Comparison of ENCODE assay signal across 43 mouse cellular contexts in genomic region chr1:36331743-36332142, GRCm38 (mm10). TPM values are rescaled to one million over a fixed set of nuclear protein-coding genes. Genes with fewer than 3 reads are reported as not detected.
"Had no signal": no experiment of that assay in that cellular context is flagged by ENCODE, and none has a peak within 500 bp of the region (broad histone marks: within the 10 kb centered on the region; RNA-seq: fewer than 3 reads in every experiment).

No protein-coding gene starts in this region.

- H3K9me3 ChIP-seq: heart, embryonic 10.5 days; heart, embryonic 12.5 days; heart, embryonic 13.5 days; heart, embryonic 15.5 days; hindbrain, embryonic 10.5 days; hindbrain, embryonic 12.5 days; hindbrain, embryonic 13.5 days; hindbrain, embryonic 15.5 days; kidney, embryonic 15.5 days had no signal

- DNase-seq: heart, postnatal 10 days; heart, postnatal 14 days; heart, postnatal 36 days; heart, postnatal 4 days; kidney, adult 11 months; kidney, adult 18-20 months; kidney, adult 2 months; kidney, adult 9 months; kidney, postnatal 10 days; kidney, postnatal 14 days; kidney, postnatal 25 days; kidney, postnatal 36 days; kidney, postnatal 4 days; layer of hippocampus, adult 9-11 months; layer of hippocampus, postnatal 36 days had no signal

- H3K9ac ChIP-seq: heart, embryonic 12.5 days; heart, embryonic 13.5 days; heart, embryonic 15.5 days; hindbrain, embryonic 12.5 days; hindbrain, embryonic 13.5 days; hindbrain, embryonic 14.5 days; hindbrain, embryonic 15.5 days; kidney, embryonic 15.5 days had no signal

- H3K27ac ChIP-seq: heart, embryonic 10.5 days; heart, embryonic 13.5 days; heart, embryonic 15.5 days; hindbrain, embryonic 10.5 days; hindbrain, embryonic 12.5 days; hindbrain, embryonic 13.5 days; hindbrain, embryonic 14.5 days; hindbrain, embryonic 15.5 days; hindbrain, postnatal 0 days; kidney, embryonic 15.5 days; kidney, postnatal 0 days; layer of hippocampus, adult 2 months; left cerebral cortex, adult 2 months had no signal

- H3K4me3 ChIP-seq: heart, embryonic 10.5 days; heart, embryonic 12.5 days; heart, embryonic 13.5 days; heart, embryonic 15.5 days; hindbrain, embryonic 10.5 days; hindbrain, embryonic 12.5 days; hindbrain, embryonic 13.5 days; hindbrain, embryonic 15.5 days; kidney, embryonic 15.5 days; layer of hippocampus, adult 2 months; left cerebral cortex, adult 2 months had no signal

- ATAC-seq: hindbrain, embryonic 16.5 days; hindbrain, postnatal 0 days; inflammation-experienced regulatory T-cells, adult 6 months had no signal

- H3K4me2 ChIP-seq: heart, embryonic 11.5 days; heart, embryonic 12.5 days; heart, embryonic 13.5 days; heart, embryonic 15.5 days; hindbrain, embryonic 12.5 days; hindbrain, embryonic 13.5 days; hindbrain, embryonic 14.5 days; hindbrain, embryonic 15.5 days; kidney, embryonic 15.5 days had no signal

- H3K27me3 ChIP-seq: heart, embryonic 12.5 days; heart, embryonic 13.5 days; heart, embryonic 15.5 days; hindbrain, embryonic 12.5 days; hindbrain, embryonic 13.5 days; hindbrain, embryonic 15.5 days; kidney, embryonic 15.5 days had no signal

- H3K4me1 ChIP-seq: heart, embryonic 10.5 days; hindbrain, embryonic 10.5 days; hindbrain, embryonic 12.5 days; hindbrain, embryonic 13.5 days; hindbrain, embryonic 15.5 days; kidney, embryonic 15.5 days had no signal

RNA-seq across cellular contexts. Expression of gene Fer1l5, which starts 40.3 kb away (rescaled TPM):
- total RNA-seq: heart, adult 8-10 months; heart, postnatal 10 days; heart, postnatal 14 days; heart, postnatal 25 days; heart, postnatal 36 days; heart, postnatal 4 days; hematopoietic stem cell, adult 5-6 weeks; hindbrain, postnatal 0 days; layer of hippocampus, adult 18-20 months; layer of hippocampus, adult 2 months; layer of hippocampus, adult 8-10 months; layer of hippocampus, postnatal 10 days; layer of hippocampus, postnatal 14 days; layer of hippocampus, postnatal 25 days; layer of hippocampus, postnatal 36 days; left cerebral cortex, adult 18-20 months; left cerebral cortex, adult 2 months; left cerebral cortex, adult 8-10 months had no signal
- polyA plus RNA-seq: large intestine, adult 2 months had no signal
